Mouse (Mus musculus): ENCODE measurements around the gene Pitx1. TPM values are rescaled to one million over a fixed set of nuclear protein-coding genes. Genes with fewer than 3 reads are reported as not detected.

Pitx1 gene
- total and polyA plus RNA-seq, 2 experiments from 2014 or later = 1.0 TPM; not detected in 1

DNA sequence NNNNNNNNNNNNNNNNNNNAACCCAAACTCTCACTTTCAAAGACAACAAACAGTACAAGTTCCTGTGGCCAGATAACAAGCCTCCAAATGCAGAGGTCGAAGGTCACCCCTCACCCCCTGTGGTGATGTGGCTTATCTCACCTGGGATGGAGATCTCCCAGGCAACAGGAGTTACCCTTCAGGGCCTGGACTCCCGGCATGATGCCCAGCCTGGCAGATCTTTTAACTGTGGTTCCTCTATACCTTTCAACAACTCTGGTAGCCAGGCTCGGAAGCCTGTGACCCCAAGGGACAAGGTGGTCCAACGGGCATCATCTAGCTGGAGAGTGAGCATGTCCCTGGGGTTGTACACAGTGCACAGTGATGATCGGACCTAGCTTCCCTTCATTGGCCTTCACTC is 13.5 kb downstream of the Pitx1 start:
- Histone ChIP-seq H3K4me1 (ENCODE audit: control insufficient read depth, insufficient read depth) (no peaks in the 10 kb centered on the region), H3K9ac (replicated peaks; ENCODE audit: low read depth, low read length) (no peak overlapping the region), H3K36me3 (replicated peaks; ENCODE audit: control insufficient read depth, insufficient read depth, low read length) (no peaks in the 10 kb centered on the region), H3K4me3 (ENCODE audit: low read depth, low read length) (no peak overlapping the region), H3K4me2 (ENCODE audit: low read depth, low read length) (no peak overlapping the region), H3K27me3 (ENCODE audit: control insufficient read depth, insufficient read depth, low read length) (peaks cover 78% of the 10 kb centered on the region), H3K9me3 (replicated peaks; ENCODE audit: control insufficient read depth, low read length) (no peaks in the 10 kb centered on the region), H3K27ac (ENCODE audit: low read depth) (no peak overlapping the region)
- DNase-seq (ENCODE audit: low spot score) (no peak), ATAC-seq (ENCODE audit: insufficient read depth, low read depth) (no peak)
- TF ChIP-seq EP300 (IDR thresholded peaks at IDR 0.05; ENCODE audit: low read depth) (no peak), CTCF (IDR thresholded peaks at IDR 0.05; ENCODE audit: low read depth) (no peak)
- 51% methylated on average over 5 of the region's 5 CpGs for WGBS

DNA sequence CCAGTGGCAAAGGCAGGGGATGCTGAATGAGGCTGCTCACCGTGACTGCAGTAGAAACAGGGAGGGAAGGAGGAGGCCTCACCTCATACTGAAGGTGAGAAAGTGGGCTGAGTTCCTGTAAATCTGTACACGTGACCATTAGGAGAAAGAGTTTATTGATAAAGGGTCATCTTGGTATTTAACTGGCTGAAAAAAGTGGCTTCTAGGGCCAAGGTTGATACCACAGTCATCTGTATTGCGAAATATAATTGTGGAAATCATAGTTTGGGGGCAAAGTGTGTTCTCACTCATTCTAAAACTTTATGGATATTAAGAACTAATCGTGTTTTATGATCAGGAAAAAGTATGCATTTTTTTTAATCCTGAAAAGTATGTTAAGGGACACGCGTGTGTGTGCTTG is 21.2 kb downstream of the Pitx1 start:
- TF ChIP-seq CTCF (IDR thresholded peaks at IDR 0.05; ENCODE audit: low read depth) = no peak

DNA sequence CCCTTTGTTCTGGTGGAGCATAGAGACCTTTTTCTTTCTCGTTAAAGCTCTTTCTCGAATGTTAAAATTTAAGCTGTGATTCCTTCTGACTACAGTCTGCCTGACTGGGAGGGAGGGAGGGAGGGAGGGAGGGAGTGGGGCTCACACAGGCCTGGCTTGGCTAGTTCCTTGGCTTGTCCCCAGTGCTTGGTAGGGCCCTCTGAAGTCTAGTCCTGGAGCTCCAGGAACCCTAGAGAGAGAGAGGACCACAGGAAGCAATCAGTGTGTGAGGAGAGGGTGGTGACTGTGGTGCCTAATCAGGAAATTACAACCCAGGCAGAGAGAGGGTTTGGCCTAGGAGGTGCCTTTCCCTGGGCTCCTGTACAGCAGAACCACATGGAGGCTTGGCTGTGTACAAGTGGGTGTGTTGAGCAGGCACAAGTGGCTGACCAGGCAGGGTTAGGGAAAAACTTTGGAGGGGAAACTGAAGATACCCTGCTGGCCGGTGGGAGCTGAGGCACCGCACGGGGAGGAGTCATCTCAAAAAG is 22.4 kb downstream of the Pitx1 start:
- Histone ChIP-seq H3K27me3 (ENCODE audit: control insufficient read depth, insufficient read depth, low read length) (peaks cover 17% of the 10 kb centered on the region), H3K9ac (replicated peaks; ENCODE audit: low read depth, low read length) (no peak overlapping the region), H3K4me3 (ENCODE audit: low read depth, low read length) (no peak overlapping the region), H3K27ac (ENCODE audit: low read depth) (no peak overlapping the region), H3K9me3 (replicated peaks; ENCODE audit: control insufficient read depth, low read length) (no peaks in the 10 kb centered on the region), H3K4me2 (ENCODE audit: low read depth, low read length) (no peak overlapping the region), H3K36me3 (replicated peaks; ENCODE audit: control insufficient read depth, insufficient read depth, low read length) (no peaks in the 10 kb centered on the region), H3K4me1 (ENCODE audit: control insufficient read depth, insufficient read depth) (no peaks in the 10 kb centered on the region)
- 72% methylated on average over 5 of the region's 5 CpGs for WGBS
- ATAC-seq (ENCODE audit: insufficient read depth, low read depth) = no peak
- TF ChIP-seq EP300 (IDR thresholded peaks at IDR 0.05; ENCODE audit: low read depth) = no peak
- TF ChIP-seq CTCF (IDR thresholded peaks at IDR 0.05; ENCODE audit: low read depth) = no peak
- no peak for DNase-seq (ENCODE audit: low spot score)

More for the DNA sequence above, 21.2 kb downstream of the Pitx1 start:
- H3K4me1 ChIP-seq (ENCODE audit: control insufficient read depth, insufficient read depth) = no peaks in the 10 kb centered on the region
- peaks cover 21% of the 10 kb centered on the region for H3K27me3 ChIP-seq (ENCODE audit: control insufficient read depth, insufficient read depth, low read length)
- ATAC-seq (ENCODE audit: insufficient read depth, low read depth) = no peak
- no peak overlapping the region for H3K4me2 ChIP-seq (ENCODE audit: low read depth, low read length)
- DNase-seq (ENCODE audit: low spot score) = no peak
- no peak overlapping the region for H3K4me3 ChIP-seq (ENCODE audit: low read depth, low read length)
- H3K27ac ChIP-seq (ENCODE audit: low read depth) = no peak overlapping the region
- H3K36me3 ChIP-seq (replicated peaks; ENCODE audit: control insufficient read depth, insufficient read depth, low read length) = no peaks in the 10 kb centered on the region
- 70% methylated on average over 6 of the region's 6 CpGs for WGBS
- no peak overlapping the region for H3K9ac ChIP-seq (replicated peaks; ENCODE audit: low read depth, low read length)
- no peaks in the 10 kb centered on the region for H3K9me3 ChIP-seq (replicated peaks; ENCODE audit: control insufficient read depth, low read length)

DNA sequence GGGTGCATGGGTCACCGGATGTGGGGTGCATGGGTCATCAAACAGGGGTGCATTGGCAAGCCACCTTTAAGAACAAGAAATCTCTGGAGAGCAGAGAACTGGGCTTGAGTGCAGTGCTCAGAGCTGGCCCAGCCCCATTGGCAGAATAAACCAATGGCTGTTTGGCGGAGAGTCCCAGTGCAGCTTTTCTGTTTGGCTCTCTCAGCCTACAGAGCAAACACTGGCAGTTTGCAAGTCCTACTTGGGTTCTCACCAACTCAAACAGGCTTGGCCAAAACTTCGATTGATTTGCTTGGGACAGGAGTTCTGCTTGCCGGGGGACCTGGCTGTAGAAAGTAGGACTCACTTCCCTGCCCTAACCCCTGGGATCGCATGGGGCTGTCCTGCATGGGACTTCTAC is 25.0 kb downstream of the Pitx1 start:
- TF ChIP-seq CTCF (IDR thresholded peaks at IDR 0.05; ENCODE audit: low read depth) (no peak), EP300 (IDR thresholded peaks at IDR 0.05; ENCODE audit: low read depth) (no peak)
- Histone ChIP-seq H3K9me3 (replicated peaks; ENCODE audit: control insufficient read depth, low read length) (no peaks in the 10 kb centered on the region), H3K27ac (ENCODE audit: low read depth) (no peak overlapping the region), H3K4me1 (ENCODE audit: control insufficient read depth, insufficient read depth) (no peaks in the 10 kb centered on the region), H3K4me3 (ENCODE audit: low read depth, low read length) (no peak overlapping the region), H3K27me3 (ENCODE audit: control insufficient read depth, insufficient read depth, low read length) (no peaks in the 10 kb centered on the region), H3K9ac (replicated peaks; ENCODE audit: low read depth, low read length) (no peak overlapping the region), H3K36me3 (replicated peaks; ENCODE audit: control insufficient read depth, insufficient read depth, low read length) (no peaks in the 10 kb centered on the region), H3K4me2 (ENCODE audit: low read depth, low read length) (no peak overlapping the region)
- DNase-seq (ENCODE audit: low spot score) (no peak), ATAC-seq (ENCODE audit: insufficient read depth, low read depth) (no peak)
- 65% methylated on average over 5 of the region's 5 CpGs for WGBS

DNA sequence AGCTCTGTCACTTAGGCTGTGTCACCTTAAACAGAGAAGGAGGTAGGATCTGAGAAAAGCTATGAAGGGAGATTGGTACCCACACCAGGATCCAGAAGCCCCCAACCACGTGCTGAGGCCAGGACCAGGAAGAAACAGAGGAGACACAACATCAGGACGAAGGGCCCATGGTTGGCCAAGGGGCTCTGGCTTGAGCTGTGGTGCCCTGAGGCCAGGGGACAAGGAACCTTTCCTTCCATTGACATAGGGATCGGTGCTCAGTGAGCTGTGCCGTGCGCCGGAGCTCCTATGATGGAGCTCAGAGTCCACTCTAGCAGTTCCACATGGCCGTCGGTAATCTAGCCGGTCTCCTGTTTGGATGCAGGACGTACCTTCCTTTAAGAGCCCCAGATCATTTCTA is 26.3 kb downstream of the Pitx1 start:
- H3K36me3 ChIP-seq (replicated peaks; ENCODE audit: control insufficient read depth, insufficient read depth, low read length) = no peaks in the 10 kb centered on the region
- no peak for ATAC-seq (ENCODE audit: insufficient read depth, low read depth)

DNA sequence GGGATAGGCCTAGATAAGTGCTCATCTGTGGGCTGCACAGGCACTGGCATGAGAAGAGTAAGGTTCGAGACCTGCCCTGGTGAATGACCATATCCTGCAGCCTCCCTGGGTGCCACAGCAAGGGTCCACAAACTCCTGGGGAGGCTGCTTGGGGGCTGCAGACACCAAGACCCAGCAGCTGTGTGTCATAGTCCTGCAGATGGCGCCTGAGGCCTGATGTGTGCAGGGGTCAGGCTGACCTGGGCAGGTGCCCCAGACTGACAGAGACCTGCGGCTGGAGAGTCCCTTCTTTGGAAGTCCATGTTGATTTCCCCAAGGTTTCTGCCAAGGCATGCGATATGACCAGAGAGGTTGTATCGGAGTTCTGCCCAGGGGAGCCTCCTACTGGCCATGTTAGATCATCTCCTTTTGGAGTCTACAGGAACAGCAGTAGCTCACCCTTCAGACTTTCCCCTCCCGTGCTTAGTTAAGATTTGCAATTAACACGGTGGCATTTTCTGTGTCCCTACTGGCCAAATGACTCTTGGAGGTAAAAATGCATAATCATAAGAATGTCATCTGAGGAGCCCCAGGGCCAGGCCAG is 26.9 kb downstream of the Pitx1 start:
- DNase-seq (ENCODE audit: low spot score) (no peak), ATAC-seq (ENCODE audit: insufficient read depth, low read depth) (no peak)
- no peak overlapping the region for H3K4me2 ChIP-seq (ENCODE audit: low read depth, low read length)
- H3K27ac ChIP-seq (ENCODE audit: low read depth) = no peak overlapping the region
- no peak; the same call in 1 of the 2 replicates for TF ChIP-seq CTCF (IDR thresholded peaks at IDR 0.05; ENCODE audit: low read depth)
- TF ChIP-seq EP300 (IDR thresholded peaks at IDR 0.05; ENCODE audit: low read depth) = no peak
- no peaks in the 10 kb centered on the region for H3K9me3 ChIP-seq (replicated peaks; ENCODE audit: control insufficient read depth, low read length)
- no peaks in the 10 kb centered on the region for H3K4me1 ChIP-seq (ENCODE audit: control insufficient read depth, insufficient read depth)
- no peaks in the 10 kb centered on the region for H3K36me3 ChIP-seq (replicated peaks; ENCODE audit: control insufficient read depth, insufficient read depth, low read length)
- no peaks in the 10 kb centered on the region for H3K27me3 ChIP-seq (ENCODE audit: control insufficient read depth, insufficient read depth, low read length)
- no peak overlapping the region for H3K9ac ChIP-seq (replicated peaks; ENCODE audit: low read depth, low read length)
- 65% methylated on average over 7 of the region's 7 CpGs for WGBS
- H3K4me3 ChIP-seq (ENCODE audit: low read depth, low read length) = no peak overlapping the region

More for the DNA sequence above, 26.3 kb downstream of the Pitx1 start:
- Histone ChIP-seq H3K9ac (replicated peaks; ENCODE audit: low read depth, low read length) (no peak overlapping the region), H3K4me1 (ENCODE audit: control insufficient read depth, insufficient read depth) (no peaks in the 10 kb centered on the region), H3K4me2 (ENCODE audit: low read depth, low read length) (no peak overlapping the region), H3K27ac (ENCODE audit: low read depth) (no peak overlapping the region), H3K4me3 (ENCODE audit: low read depth, low read length) (no peak overlapping the region), H3K9me3 (replicated peaks; ENCODE audit: control insufficient read depth, low read length) (no peaks in the 10 kb centered on the region), H3K27me3 (ENCODE audit: control insufficient read depth, insufficient read depth, low read length) (no peaks in the 10 kb centered on the region)
- TF ChIP-seq EP300 (IDR thresholded peaks at IDR 0.05; ENCODE audit: low read depth) (no peak), CTCF (IDR thresholded peaks at IDR 0.05; ENCODE audit: low read depth) (no peak)
- no peak for DNase-seq (ENCODE audit: low spot score)
- 89% methylated on average over 10 of the region's 10 CpGs for WGBS

Measured in heart, postnatal 0 days (tissue).